Mouse (Mus musculus) left cerebral cortex, adult 2 months (tissue): Measurements from ENCODE around the gene Rhox2b. TPM values are rescaled to one million over a fixed set of nuclear protein-coding genes. Genes with fewer than 3 reads are reported as not detected.
"Not testable (repeated sequence)": the region's sequence is repeated elsewhere in the genome, so short reads cannot be mapped to it uniquely, and the experiment has no call there.

ENCODE experiments used
- DNase-seq, 2 experiments: peaks; one replicate each; pipeline ENCODE4 v3.0.0; 2021 to 2022; ENCODE audit warnings: low spot score in 2 of 2, mixed read lengths in 1 of 2; ENCODE audit errors: extremely low spot score in 1 of 2
- H3K27ac ChIP-seq: fragments of 200-600 bp; 2 replicates; pipeline ENCODE4 v1.8.1; 2022
- H3K4me3 ChIP-seq: fragments of 200-600 bp; 2 replicates; pipeline ENCODE4 v1.8.1; 2022
- intact Hi-C: fragments of 180-260 bp; cut with DNase I; formaldehyde crosslinking; loops from one replicate; pipeline ENCODE4 v1.15.1; 2025
- long read RNA-seq, 2 experiments: library from polyadenylated mRNA; stranded (forward); transcript quantifications; one replicate each; pipeline ENCODE4 v2.0.0; 2021; ENCODE audit warnings: borderline mapping rate in 2 of 2
- total RNA-seq, 2 experiments: library from RNA; stranded (reverse); gene quantifications; 2 replicates each; pipeline ENCODE4 v1.2.3; 2021

Gene Rhox2b
- total RNA-seq = not detected
- long read RNA-seq, experiment 1 = 0 reads
- long read RNA-seq, experiment 2 = 0 reads

- H3K4me3 ChIP-seq, H3K27ac ChIP-seq, DNase-seq, intact Hi-C loops: not testable (repeated sequence)
Measured at GRCm38 (mm10) chrX:37411767-37412166, at the start of gene Rhox2b. Rhox2b (plus strand) TSS chrX:37412067.

GRCm38 (mm10) chrX:37379728-37380127 is 32.1 kb upstream of the Rhox2b start, which contains the start of gene Rhox3a2:
Rhox3a2 (plus strand) TSS chrX:37380028.
- H3K27ac ChIP-seq, DNase-seq, H3K4me3 ChIP-seq, intact Hi-C loops: not testable (repeated sequence)

- H3K4me3 ChIP-seq, H3K27ac ChIP-seq, DNase-seq, intact Hi-C loops: not testable (repeated sequence)
Measured at GRCm38 (mm10) chrX:37390548-37390947, 21.3 kb upstream of the Rhox2b start, which contains the start of gene Rhox4a2. Rhox4a2 (plus strand) TSS chrX:37390848.

GRCm38 (mm10) chrX:37432194-37432593 is 20.3 kb downstream of the Rhox2b start, which contains the start of gene Rhox4b:
Rhox4b (plus strand) TSS chrX:37432494.
- H3K4me3 ChIP-seq, intact Hi-C loops, DNase-seq, H3K27ac ChIP-seq: not testable (repeated sequence)

GRCm38 (mm10) chrX:37453380-37453779 is 41.5 kb downstream of the Rhox2b start, which contains the start of gene Rhox2c:
Rhox2c (plus strand) TSS chrX:37453680.
- DNase-seq, intact Hi-C loops, H3K27ac ChIP-seq, H3K4me3 ChIP-seq: not testable (repeated sequence)

- intact Hi-C loops, H3K4me3 ChIP-seq, DNase-seq: not testable (repeated sequence)
Measured at GRCm38 (mm10) chrX:37458285-37458684, 46.4 kb downstream of the Rhox2b start, which contains the start of gene Rhox3c. Rhox3c (plus strand) TSS chrX:37458585.

More at GRCm38 (mm10) chrX:37458285-37458684, 46.4 kb downstream of the Rhox2b start, which contains the start of gene Rhox3c:
- not testable (repeated sequence) for H3K27ac ChIP-seq

Other genes starting within 250 kb of the Rhox2b start
- gene Akap14, start 243.2 kb upstream of the Rhox2b start, total RNA-seq = not detected
- 100 to 1,000 TPM; 177 to 201 TPM for gene Ndufa1, start 220.9 kb upstream of the Rhox2b start, total RNA-seq
- gene Rnf113a1, start 220.8 kb upstream of the Rhox2b start, total RNA-seq = 1 to 10 TPM; 7.3 to 7.6 TPM
- gene Gm9, start 201.0 kb upstream of the Rhox2b start, total RNA-seq = not detected
- gene Rhox1, start 189.8 kb upstream of the Rhox2b start, total RNA-seq = not detected
- gene Rhox2a, start 167.1 kb upstream of the Rhox2b start, total RNA-seq = not detected
- not detected for gene Rhox3a, start 162.1 kb upstream of the Rhox2b start, total RNA-seq
- not detected for gene Rhox4a, start 146.7 kb upstream of the Rhox2b start, total RNA-seq
- not detected for gene Rhox3a2, start 32.0 kb upstream of the Rhox2b start, total RNA-seq
- gene Rhox4a2, start 21.2 kb upstream of the Rhox2b start, total RNA-seq = not detected
- gene Rhox4b, start 20.4 kb downstream of the Rhox2b start, total RNA-seq = not detected
- gene Rhox2c, start 41.6 kb downstream of the Rhox2b start, total RNA-seq = not detected
- not detected for gene Rhox3c, start 46.5 kb downstream of the Rhox2b start, total RNA-seq
- gene Rhox4c, start 68.3 kb downstream of the Rhox2b start, total RNA-seq = not detected
- gene Rhox2d, start 81.4 kb downstream of the Rhox2b start, total RNA-seq = not detected
- not detected for gene Rhox4d, start 102.3 kb downstream of the Rhox2b start, total RNA-seq
- not detected for gene Rhox2e, start 118.4 kb downstream of the Rhox2b start, total RNA-seq
- not detected for gene Rhox3e, start 130.0 kb downstream of the Rhox2b start, total RNA-seq
- gene Rhox4e, start 145.3 kb downstream of the Rhox2b start, total RNA-seq = not detected
- gene Rhox2f, start 159.3 kb downstream of the Rhox2b start, total RNA-seq = not detected
- gene Rhox3f, start 168.9 kb downstream of the Rhox2b start, total RNA-seq = not detected
- gene Rhox4f, start 195.6 kb downstream of the Rhox2b start, total RNA-seq = not detected
- not detected for gene Rhox3g, start 216.5 kb downstream of the Rhox2b start, total RNA-seq
- not detected for gene Rhox2g, start 231.4 kb downstream of the Rhox2b start, total RNA-seq
- gene Rhox4g, start 239.3 kb downstream of the Rhox2b start, total RNA-seq = not detected